Mouse (Mus musculus): Measurements from ENCODE around the gene Slc12a7.
A peak's percentile ranks its signal among the peaks of the same experiment; 100 is the strongest.

Gene Slc12a7

GRCm38 (mm10) chr13:73763439-73764255 is 30.8 kb downstream of the Slc12a7 start:
- DNase-seq: peak; percentile 91

GRCm38 (mm10) chr13:73764256-73764775 is 31.4 kb downstream of the Slc12a7 start:
- peak; percentile 35 for DNase-seq

GRCm38 (mm10) chr13:73765393-73765792 is 32.5 kb downstream of the Slc12a7 start:
- DNase-seq: no peak

GRCm38 (mm10) chr13:73767224-73767623 is 34.3 kb downstream of the Slc12a7 start:
- no peak for DNase-seq

GRCm38 (mm10) chr13:73767754-73768153 is 34.9 kb downstream of the Slc12a7 start:
- no peak for DNase-seq

GRCm38 (mm10) chr13:73768311-73768710 is 35.4 kb downstream of the Slc12a7 start:
- no peak for DNase-seq

- no peak for DNase-seq
Measured at GRCm38 (mm10) chr13:73769916-73770682, 37.2 kb downstream of the Slc12a7 start.

GRCm38 (mm10) chr13:73771131-73771530 is 38.2 kb downstream of the Slc12a7 start:
- DNase-seq: no peak

- DNase-seq: no peak
Measured at GRCm38 (mm10) chr13:73772655-73773054, 39.8 kb downstream of the Slc12a7 start.

GRCm38 (mm10) chr13:73773519-73774205 is 40.8 kb downstream of the Slc12a7 start:
- peak; percentile 36 for DNase-seq

- no peak for DNase-seq
Measured at GRCm38 (mm10) chr13:73775786-73776185, 42.9 kb downstream of the Slc12a7 start.

GRCm38 (mm10) chr13:73777578-73777977 is 44.7 kb downstream of the Slc12a7 start:
- no peak for DNase-seq

- DNase-seq: no peak
Measured at GRCm38 (mm10) chr13:73782486-73782885, 49.6 kb downstream of the Slc12a7 start.

- DNase-seq: no peak
Measured at GRCm38 (mm10) chr13:73792176-73792575, 59.3 kb downstream of the Slc12a7 start.

- no peak for DNase-seq
Measured at GRCm38 (mm10) chr13:73793171-73793570, 60.3 kb downstream of the Slc12a7 start.

- DNase-seq: no peak
Measured at GRCm38 (mm10) chr13:73799110-73799509, 66.2 kb downstream of the Slc12a7 start.

- DNase-seq: no peak
Measured at GRCm38 (mm10) chr13:73803450-73804178, 70.7 kb downstream of the Slc12a7 start.

GRCm38 (mm10) chr13:73804914-73805313 is 72.0 kb downstream of the Slc12a7 start:
- no peak for DNase-seq

- DNase-seq: no peak
Measured at GRCm38 (mm10) chr13:73812936-73813335, 80.0 kb downstream of the Slc12a7 start.

- no peak for DNase-seq
Measured at GRCm38 (mm10) chr13:73814181-73814580, 81.3 kb downstream of the Slc12a7 start.

GRCm38 (mm10) chr13:73816338-73816737 is 83.4 kb downstream of the Slc12a7 start:
- no peak for DNase-seq

- DNase-seq: no peak
Measured at GRCm38 (mm10) chr13:73818921-73819320, 86.0 kb downstream of the Slc12a7 start.
